Comparison of ENCODE assay signal across 29 mouse cellular contexts in the genomic region with DNA sequence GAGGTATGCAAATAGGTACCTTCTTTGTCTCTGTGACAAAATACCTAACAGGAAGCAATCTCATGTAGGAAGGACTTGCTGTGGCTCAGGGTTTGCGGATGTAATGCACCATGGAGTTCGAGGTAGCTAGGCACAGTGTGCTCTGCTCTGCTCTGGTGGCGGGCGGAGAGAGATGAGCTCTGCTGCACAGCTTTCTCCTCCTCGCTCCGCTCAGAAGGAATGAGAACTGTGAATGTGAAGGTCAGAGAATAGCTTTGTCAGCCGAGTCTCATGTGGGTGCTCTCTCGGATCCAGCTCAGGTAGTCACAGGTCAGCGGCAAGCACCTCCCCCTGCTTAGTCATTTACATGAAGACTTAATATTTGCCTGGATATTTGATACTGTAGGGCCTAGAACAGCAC. TPM values are rescaled to one million over a fixed set of nuclear protein-coding genes. Genes with fewer than 3 reads are reported as not detected.
DNase-seq lines count a peak whose midpoint lies in the region; ATAC-seq lines count a peak whose summit lies in the region.
"Had no signal": no experiment of that assay in that cellular context is flagged by ENCODE, and none has a peak within 500 bp of the region (broad histone marks: within the 10 kb centered on the region; RNA-seq: fewer than 3 reads in every experiment).

No protein-coding gene starts in this region.

- H3K9ac ChIP-seq in midbrain, embryonic 11.5 days (ENCODE audit: low read length), result no peak overlapping the region
- no peak overlapping the region for H3K9ac ChIP-seq in midbrain, embryonic 13.5 days (replicated peaks)
- no peak overlapping the region for H3K9ac ChIP-seq in kidney, embryonic 15.5 days
- H3K9ac ChIP-seq: embryonic facial prominence, embryonic 13.5 days; forebrain, embryonic 13.5 days; hindbrain, embryonic 15.5 days; limb, embryonic 13.5 days; lung, embryonic 15.5 days; neural tube, embryonic 15.5 days had no signal

- ATAC-seq in midbrain, embryonic 11.5 days (ENCODE audit: low FRiP score), result no peak
- ATAC-seq in midbrain, embryonic 13.5 days, result no peak
- peak; percentile 62 for ATAC-seq in kidney, embryonic 15.5 days (replicated peaks; ENCODE audit: low FRiP score)
- no peak for ATAC-seq in erythroblast, adult 5-6 weeks (replicated peaks; ENCODE audit: low FRiP score, poor library complexity, severe bottlenecking)
- ATAC-seq: forebrain, embryonic 13.5 days; inflammation-experienced regulatory T-cells, adult 6 months had no signal

- H3K4me3 ChIP-seq in midbrain, embryonic 11.5 days (ENCODE audit: low read depth, low read length), result no peak overlapping the region
- no peak overlapping the region for H3K4me3 ChIP-seq in midbrain, embryonic 13.5 days (replicated peaks)
- H3K4me3 ChIP-seq in kidney, embryonic 15.5 days (replicated peaks), result no peak overlapping the region
- H3K4me3 ChIP-seq: embryonic facial prominence, embryonic 13.5 days; erythroblast, embryonic 14.5 days; forebrain, embryonic 13.5 days; hindbrain, embryonic 10.5 days; hindbrain, embryonic 15.5 days; limb, embryonic 13.5 days; lung, embryonic 15.5 days; neural tube, embryonic 15.5 days had no signal

- no peak overlapping the region for H3K4me2 ChIP-seq in midbrain, embryonic 11.5 days
- H3K4me2 ChIP-seq in midbrain, embryonic 13.5 days (replicated peaks), result no peak overlapping the region
- no peak overlapping the region for H3K4me2 ChIP-seq in kidney, embryonic 15.5 days
- H3K4me2 ChIP-seq: embryonic facial prominence, embryonic 13.5 days; forebrain, embryonic 13.5 days; hindbrain, embryonic 15.5 days; limb, embryonic 13.5 days; liver, embryonic 11.5 days; lung, embryonic 15.5 days; neural tube, embryonic 15.5 days had no signal

- H3K27me3 ChIP-seq in midbrain, embryonic 11.5 days (ENCODE audit: control insufficient read depth, insufficient read depth, low read length), result no peaks in the 10 kb centered on the region
- no peaks in the 10 kb centered on the region for H3K27me3 ChIP-seq in midbrain, embryonic 13.5 days
- no peaks in the 10 kb centered on the region for H3K27me3 ChIP-seq in kidney, embryonic 15.5 days
- H3K27me3 ChIP-seq: embryonic facial prominence, embryonic 13.5 days; forebrain, embryonic 13.5 days; hindbrain, embryonic 15.5 days; limb, embryonic 13.5 days; lung, embryonic 15.5 days; neural tube, embryonic 15.5 days had no signal

- H3K27ac ChIP-seq in midbrain, embryonic 11.5 days (ENCODE audit: low read depth, low read length), result no peak overlapping the region
- H3K27ac ChIP-seq in midbrain, embryonic 13.5 days, result no peak overlapping the region
- H3K27ac ChIP-seq in kidney, embryonic 15.5 days, result no peak overlapping the region; the same call in 1 of the 2 replicates
- H3K27ac ChIP-seq: embryonic facial prominence, embryonic 13.5 days; forebrain, embryonic 13.5 days; hindbrain, embryonic 10.5 days; hindbrain, embryonic 15.5 days; limb, embryonic 13.5 days; lung, embryonic 15.5 days; neural tube, embryonic 15.5 days had no signal

- peak; percentile 61 for DNase-seq in midbrain, embryonic 11.5 days (ENCODE audit: low spot score, missing footprints)
- peak; percentile 67 to 84 for DNase-seq in kidney, postnatal 25 days
- no peak for DNase-seq in natural killer cell, adult 2 months (ENCODE audit: low spot score in 2 of 2)
- DNase-seq in thymus, adult 18-20 months, result no peak
- DNase-seq: adrenal gland, postnatal 14 days; cerebellum, adult 11-12 months; cerebellum, adult 9-11 months; embryo, embryonic 11 days; gastrocnemius, postnatal 10 days; heart, postnatal 14 days; layer of hippocampus, adult 9-11 months; midbrain, embryonic 14.5 days; retina, postnatal 1 day; right cerebral cortex, postnatal 14 days; thymus, adult 2 months; thymus, postnatal 36 days had no signal

- no peaks in the 10 kb centered on the region for H3K4me1 ChIP-seq in midbrain, embryonic 11.5 days (ENCODE audit: control insufficient read depth, insufficient read depth, low read length)
- no peaks in the 10 kb centered on the region for H3K4me1 ChIP-seq in midbrain, embryonic 13.5 days (replicated peaks)
- H3K4me1 ChIP-seq in kidney, embryonic 15.5 days, result no peaks in the 10 kb centered on the region
- H3K4me1 ChIP-seq: embryonic facial prominence, embryonic 13.5 days; forebrain, embryonic 13.5 days; hindbrain, embryonic 10.5 days; hindbrain, embryonic 15.5 days; limb, embryonic 13.5 days; lung, embryonic 15.5 days; neural tube, embryonic 15.5 days had no signal

- peaks cover 42% of the 10 kb centered on the region for H3K36me3 ChIP-seq in midbrain, embryonic 11.5 days (ENCODE audit: control insufficient read depth, insufficient read depth, low read length)
- H3K36me3 ChIP-seq in midbrain, embryonic 13.5 days, result peaks cover 91% of the 10 kb centered on the region
- H3K36me3 ChIP-seq in kidney, embryonic 15.5 days, result peaks cover 95% of the 10 kb centered on the region

- no peaks in the 10 kb centered on the region for H3K9me3 ChIP-seq in midbrain, embryonic 11.5 days (ENCODE audit: control insufficient read depth, low read length)
- H3K9me3 ChIP-seq in midbrain, embryonic 13.5 days, result no peaks in the 10 kb centered on the region
- H3K9me3 ChIP-seq in kidney, embryonic 15.5 days (replicated peaks), result no peaks in the 10 kb centered on the region
- H3K9me3 ChIP-seq: embryonic facial prominence, embryonic 13.5 days; forebrain, embryonic 13.5 days; hindbrain, embryonic 10.5 days; hindbrain, embryonic 15.5 days; limb, embryonic 13.5 days; lung, embryonic 15.5 days; neural tube, embryonic 15.5 days had no signal

- 95% methylated on average over 9 of the region's 9 CpGs for WGBS in midbrain, embryonic 11.5 days
- WGBS in midbrain, embryonic 13.5 days, result 92% methylated on average over 9 of the region's 9 CpGs
- 75% methylated on average over 9 of the region's 9 CpGs for whole genome bisulfite sequencing in kidney, embryonic 15.5 days

RNA-seq across cellular contexts. Expression of gene Foxk2, which starts 40.5 kb away (rescaled TPM):
- 12.8 and 13.7 TPM in 2 replicates for polyA plus RNA-seq in midbrain, embryonic 11.5 days (2014; fragmentation: Nextera tagmentation; extraction: Ambion mirVana)
- polyA plus RNA-seq in midbrain, embryonic 13.5 days (2015; fragmentation: Nextera tagmentation; extraction: Ambion mirVana), result 11.9 and 13.0 TPM in 2 replicates
- 8.0 TPM in 2 replicates for polyA plus RNA-seq in kidney, embryonic 15.5 days (2015; fragmentation: Nextera tagmentation; extraction: Ambion mirVana)
- 6.1 and 13.4 TPM in 2 replicates for total RNA-seq in erythroblast, adult 5-6 weeks (2015; ENCODE audit: low replicate concordance)
- total RNA-seq in erythroblast, adult 5-6 weeks (2017; ENCODE audit: low replicate concordance), result 7.1 and 7.2 TPM in 2 replicates

RNA-seq across cellular contexts. Expression of gene Wdr45b, which starts 54.0 kb away (rescaled TPM):
- polyA plus RNA-seq in midbrain, embryonic 11.5 days (2014; fragmentation: Nextera tagmentation; extraction: Ambion mirVana), result 94.4 and 99.2 TPM in 2 replicates
- polyA plus RNA-seq in midbrain, embryonic 13.5 days (2015; fragmentation: Nextera tagmentation; extraction: Ambion mirVana), result 80.4 and 82.6 TPM in 2 replicates
- 87.5 and 90.5 TPM in 2 replicates for polyA plus RNA-seq in kidney, embryonic 15.5 days (2015; fragmentation: Nextera tagmentation; extraction: Ambion mirVana)
- 10.6 and 14.4 TPM in 2 replicates for total RNA-seq in erythroblast, adult 5-6 weeks (2015; ENCODE audit: low replicate concordance)
- total RNA-seq in erythroblast, adult 5-6 weeks (2017; ENCODE audit: low replicate concordance), result 19.2 and 22.6 TPM in 2 replicates

Comparison
In these comparisons a context has a peak if more than half of its experiments do, and no peak if none do; other contexts are left out.
1. DNase-seq: peak in midbrain, embryonic 11.5 days (single experiment) and kidney, postnatal 25 days (2 of 2); none in natural killer cell, adult 2 months (0 of 2) and thymus, adult 18-20 months (0 of 2).